Mouse (Mus musculus) forebrain, embryonic 12.5 days (tissue): ENCODE data around the gene Camta1. TPM values are rescaled to one million over a fixed set of nuclear protein-coding genes. Genes with fewer than 3 reads are reported as not detected.

Experiments
- ATAC-seq: fragments of 200-750 bp; cut with Nextera tagmentation; 2 replicates; pipeline ENCODE4 v1.8.0; 2017; ENCODE audit warnings: moderate TSS enrichment; ENCODE audit not compliant: low FRiP score
- H3K27ac ChIP-seq: fragments of 300-500 bp; sonication (generic); 2 replicates; pipeline ENCODE4 v1.5.1; 2016; ENCODE audit warnings: mild to moderate bottlenecking
- H3K27me3 ChIP-seq: fragments of 300-500 bp; sonication (generic); 2 replicates; pipeline ENCODE4 v1.6.1; 2016; ENCODE audit warnings: mild to moderate bottlenecking
- H3K36me3 ChIP-seq: fragments of 300-500 bp; sonication (generic); replicated peaks from 2 replicates; pipeline ENCODE4 v1.6.1; 2016; ENCODE audit warnings: mild to moderate bottlenecking
- H3K4me1 ChIP-seq: fragments of 300-500 bp; sonication (generic); 2 replicates; pipeline ENCODE4 v1.6.1; 2016
- H3K4me2 ChIP-seq: fragments of 300-500 bp; sonication (generic); 2 replicates; pipeline ENCODE4 v1.6.1; 2016; ENCODE audit warnings: mild to moderate bottlenecking, moderate library complexity
- H3K4me3 ChIP-seq: fragments of 300-500 bp; sonication (generic); replicated peaks from 2 replicates; pipeline ENCODE4 v1.5.1; 2016; ENCODE audit warnings: mild to moderate bottlenecking
- H3K9ac ChIP-seq: fragments of 300-500 bp; sonication (generic); 2 replicates; pipeline ENCODE4 v1.6.1; 2016; ENCODE audit warnings: mild to moderate bottlenecking
- H3K9me3 ChIP-seq: fragments of 300-500 bp; sonication (generic); 2 replicates; pipeline ENCODE4 v1.6.1; 2016
- WGBS: fragments of 180-500 bp; shearing (Covaris S2); methylation state at CpG from one replicate; pipeline ENCODE4 v1.1.7; 2016; 5-methylcytosine and 5-hydroxymethylcytosine counted together
- polyA plus RNA-seq: library from polyadenylated mRNA; unstranded; fragments of >200 nt; fragmentation: Nextera tagmentation; extraction: Ambion mirVana; gene quantifications from 2 replicates; pipeline ENCODE4 v1.2.1, GENCODE M21; 2016

The Camta1 gene
- polyA plus RNA-seq, 1 experiment from 2014 or later: 164 TPM

- Histone ChIP-seq H3K4me1 (peaks cover 30% of the 10 kb centered on the region), H3K27me3 (no peaks in the 10 kb centered on the region), H3K4me2 (no peak overlapping the region), H3K36me3 (no peaks in the 10 kb centered on the region), H3K9ac (no peak overlapping the region), H3K27ac (no peak overlapping the region), H3K9me3 (no peaks in the 10 kb centered on the region), H3K4me3 (no peak overlapping the region)
- 68% methylated on average over 21 of the region's 21 CpGs for WGBS
- no peak for ATAC-seq
Observed at GRCm38 (mm10) chr4:151718866-151719475, 142.7 kb downstream of the Camta1 start.

- no peak for ATAC-seq
- H3K4me1 ChIP-seq: peaks cover 36% of the 10 kb centered on the region
- no peaks in the 10 kb centered on the region for H3K36me3 ChIP-seq
- H3K9me3 ChIP-seq: no peaks in the 10 kb centered on the region
- H3K4me3 ChIP-seq: no peak overlapping the region
- H3K27ac ChIP-seq: no peak overlapping the region
- WGBS: 83% methylated on average over 7 of the region's 7 CpGs
- H3K27me3 ChIP-seq: no peaks in the 10 kb centered on the region
- H3K4me2 ChIP-seq: no peak overlapping the region
- H3K9ac ChIP-seq: no peak overlapping the region
Observed at GRCm38 (mm10) chr4:151717864-151718263, 143.8 kb downstream of the Camta1 start.

GRCm38 (mm10) chr4:151713714-151714113 is 148.0 kb downstream of the Camta1 start:
- Histone ChIP-seq H3K4me1 (peaks cover 23% of the 10 kb centered on the region), H3K36me3 (no peaks in the 10 kb centered on the region), H3K9me3 (no peaks in the 10 kb centered on the region), H3K27ac (no peak overlapping the region), H3K9ac (no peak overlapping the region), H3K4me3 (no peak overlapping the region), H3K4me2 (no peak overlapping the region), H3K27me3 (no peaks in the 10 kb centered on the region)
- 91% methylated on average over 6 of the region's 6 CpGs for WGBS
- ATAC-seq: no peak

GRCm38 (mm10) chr4:151711406-151711805 is 150.3 kb downstream of the Camta1 start:
- 87% methylated on average over 2 of the region's 2 CpGs for WGBS
- no peak overlapping the region for H3K4me3 ChIP-seq
- no peaks in the 10 kb centered on the region for H3K9me3 ChIP-seq
- H3K4me2 ChIP-seq: no peak overlapping the region
- no peak for ATAC-seq
- no peak overlapping the region for H3K9ac ChIP-seq
- no peaks in the 10 kb centered on the region for H3K27me3 ChIP-seq
- no peak overlapping the region for H3K27ac ChIP-seq
- no peaks in the 10 kb centered on the region for H3K36me3 ChIP-seq
- H3K4me1 ChIP-seq: peaks cover 23% of the 10 kb centered on the region

- ATAC-seq: no peak
- Histone ChIP-seq H3K4me3 (no peak overlapping the region), H3K27me3 (no peaks in the 10 kb centered on the region), H3K9me3 (no peaks in the 10 kb centered on the region), H3K27ac (no peak overlapping the region), H3K4me2 (no peak overlapping the region), H3K4me1 (peaks cover 21% of the 10 kb centered on the region), H3K36me3 (no peaks in the 10 kb centered on the region), H3K9ac (no peak overlapping the region)
- 48% methylated on average over 7 of the region's 7 CpGs for WGBS
Observed at GRCm38 (mm10) chr4:151710522-151710921, 151.2 kb downstream of the Camta1 start.

- Histone ChIP-seq H3K27ac (no peak overlapping the region), H3K27me3 (no peaks in the 10 kb centered on the region), H3K4me3 (no peak overlapping the region), H3K36me3 (no peaks in the 10 kb centered on the region), H3K4me2 (no peak overlapping the region), H3K9ac (no peak overlapping the region), H3K4me1 (peaks cover 21% of the 10 kb centered on the region; the same call in 1 of the 2 replicates), H3K9me3 (no peaks in the 10 kb centered on the region)
- ATAC-seq: no peak
- WGBS: 85% methylated on average over 8 of the region's 8 CpGs
Observed at GRCm38 (mm10) chr4:151709269-151709668, 152.4 kb downstream of the Camta1 start.

- no peaks in the 10 kb centered on the region for H3K36me3 ChIP-seq
- no peak overlapping the region for H3K4me2 ChIP-seq
- H3K9me3 ChIP-seq: no peaks in the 10 kb centered on the region
- no peak overlapping the region for H3K9ac ChIP-seq
- no peaks in the 10 kb centered on the region for H3K27me3 ChIP-seq
- WGBS: 91% methylated on average over 14 of the region's 14 CpGs
- no peak overlapping the region for H3K4me3 ChIP-seq
- H3K4me1 ChIP-seq: peaks cover 9% of the 10 kb centered on the region; the same call in 1 of the 2 replicates
- no peak overlapping the region for H3K27ac ChIP-seq
- ATAC-seq: no peak
Observed at GRCm38 (mm10) chr4:151703069-151703735, 158.5 kb downstream of the Camta1 start.

- Histone ChIP-seq H3K4me1 (peaks cover 9% of the 10 kb centered on the region; the same call in 1 of the 2 replicates), H3K36me3 (no peaks in the 10 kb centered on the region), H3K9me3 (no peaks in the 10 kb centered on the region), H3K27ac (no peak overlapping the region), H3K27me3 (no peaks in the 10 kb centered on the region), H3K4me3 (no peak overlapping the region), H3K4me2 (no peak overlapping the region), H3K9ac (no peak overlapping the region)
- no peak for ATAC-seq
- WGBS: 84% methylated on average over 11 of the region's 11 CpGs
Observed at GRCm38 (mm10) chr4:151702463-151702862, 159.2 kb downstream of the Camta1 start.

GRCm38 (mm10) chr4:151695984-151696383 is 165.7 kb downstream of the Camta1 start:
- Histone ChIP-seq H3K9me3 (no peaks in the 10 kb centered on the region), H3K4me2 (no peak overlapping the region), H3K9ac (no peak overlapping the region), H3K36me3 (no peaks in the 10 kb centered on the region), H3K27me3 (0 out of 2 replicates have a peak, but pooled peaks cover 3% of the 10 kb centered on the region), H3K4me3 (no peak overlapping the region), H3K4me1 (peaks cover 29% of the 10 kb centered on the region), H3K27ac (peak overlapping the region; percentile 19; the same call in 1 of the 2 replicates)
- peak; percentile 69 for ATAC-seq
- 38% methylated on average over 11 of the region's 11 CpGs for WGBS

GRCm38 (mm10) chr4:151694531-151694930 is 167.1 kb downstream of the Camta1 start:
- peaks cover 26% of the 10 kb centered on the region for H3K4me1 ChIP-seq
- H3K36me3 ChIP-seq: no peaks in the 10 kb centered on the region
- WGBS: 24% methylated on average over 7 of the region's 7 CpGs
- no peaks in the 10 kb centered on the region for H3K9me3 ChIP-seq
- no peak overlapping the region for H3K9ac ChIP-seq
- H3K27ac ChIP-seq: 0 out of 2 replicates have a peak overlapping the region, but pooled peaks have one; percentile 9
- 0 out of 2 replicates have a peak, but pooled peaks cover 3% of the 10 kb centered on the region for H3K27me3 ChIP-seq
- no peak overlapping the region for H3K4me2 ChIP-seq
- peak; percentile 24; the same call in 1 of the 2 replicates for ATAC-seq
- H3K4me3 ChIP-seq: no peak overlapping the region

GRCm38 (mm10) chr4:151694047-151694446 is 167.6 kb downstream of the Camta1 start:
- H3K27ac ChIP-seq: no peak overlapping the region
- no peak overlapping the region for H3K4me2 ChIP-seq
- H3K36me3 ChIP-seq: no peaks in the 10 kb centered on the region
- WGBS: 89% methylated on average over 3 of the region's 3 CpGs
- peaks cover 26% of the 10 kb centered on the region for H3K4me1 ChIP-seq
- 0 out of 2 replicates have a peak, but pooled peaks cover 3% of the 10 kb centered on the region for H3K27me3 ChIP-seq
- no peak overlapping the region for H3K9ac ChIP-seq
- H3K9me3 ChIP-seq: no peaks in the 10 kb centered on the region
- no peak for ATAC-seq
- H3K4me3 ChIP-seq: no peak overlapping the region

GRCm38 (mm10) chr4:151690041-151690440 is 171.6 kb downstream of the Camta1 start:
- Histone ChIP-seq H3K4me1 (peaks cover 12% of the 10 kb centered on the region), H3K36me3 (no peaks in the 10 kb centered on the region), H3K4me3 (no peak overlapping the region), H3K4me2 (no peak overlapping the region), H3K27ac (no peak overlapping the region), H3K27me3 (0 out of 2 replicates have a peak, but pooled peaks cover 3% of the 10 kb centered on the region), H3K9ac (no peak overlapping the region), H3K9me3 (no peaks in the 10 kb centered on the region)
- no peak for ATAC-seq
- WGBS: 93% methylated on average over 12 of the region's 12 CpGs
